Mouse (Mus musculus): ENCODE results near the gene Lin7a.

The Lin7a gene

GRCm38 (mm10) chr10:107323865-107324264 lies 52.4 kb downstream of the Lin7a start:
- no peak for DNase-seq (ENCODE audit: low spot score in 2 of 2)

GRCm38 (mm10) chr10:107325558-107325957 lies 54.1 kb downstream of the Lin7a start:
- no peak for DNase-seq (ENCODE audit: low spot score in 2 of 2)

GRCm38 (mm10) chr10:107339524-107339923 lies 68.0 kb downstream of the Lin7a start:
- DNase-seq (ENCODE audit: low spot score in 2 of 2) = no peak

- no peak for DNase-seq (ENCODE audit: low spot score in 2 of 2)
These were observed 69.7 kb downstream of the Lin7a start for GRCm38 (mm10) chr10:107341151-107341550.

- no peak for DNase-seq (ENCODE audit: low spot score in 2 of 2)
These were observed 72.7 kb downstream of the Lin7a start for GRCm38 (mm10) chr10:107344200-107344599.

- DNase-seq (ENCODE audit: low spot score in 2 of 2) = no peak
These were observed 76.4 kb downstream of the Lin7a start for GRCm38 (mm10) chr10:107347842-107348241.

- no peak for DNase-seq (ENCODE audit: low spot score in 2 of 2)
These were observed 80.4 kb downstream of the Lin7a start for GRCm38 (mm10) chr10:107351696-107352485.

GRCm38 (mm10) chr10:107353483-107353882 lies 82.0 kb downstream of the Lin7a start:
- DNase-seq (ENCODE audit: low spot score in 2 of 2) = no peak

- no peak for DNase-seq (ENCODE audit: low spot score in 2 of 2)
These were observed 87.1 kb downstream of the Lin7a start for GRCm38 (mm10) chr10:107358443-107359040.

- no peak for DNase-seq (ENCODE audit: low spot score in 2 of 2)
These were observed 87.8 kb downstream of the Lin7a start for GRCm38 (mm10) chr10:107359296-107359695.

- DNase-seq (ENCODE audit: low spot score in 2 of 2) = no peak
These were observed 90.1 kb downstream of the Lin7a start for GRCm38 (mm10) chr10:107361546-107361945.

GRCm38 (mm10) chr10:107362026-107362425 lies 90.5 kb downstream of the Lin7a start:
- no peak for DNase-seq (ENCODE audit: low spot score in 2 of 2)

- no peak for DNase-seq (ENCODE audit: low spot score in 2 of 2)
These were observed 91.7 kb downstream of the Lin7a start for GRCm38 (mm10) chr10:107363049-107363816.

- DNase-seq (ENCODE audit: low spot score in 2 of 2) = no peak
These were observed 105.7 kb downstream of the Lin7a start for GRCm38 (mm10) chr10:107377218-107377617.

GRCm38 (mm10) chr10:107381143-107381746 lies 109.8 kb downstream of the Lin7a start:
- DNase-seq (ENCODE audit: low spot score in 2 of 2) = no peak

- DNase-seq (ENCODE audit: low spot score in 2 of 2) = no peak
These were observed 112.3 kb downstream of the Lin7a start for GRCm38 (mm10) chr10:107383825-107384224.

- DNase-seq (ENCODE audit: low spot score in 2 of 2) = no peak
These were observed 118.0 kb downstream of the Lin7a start for GRCm38 (mm10) chr10:107389505-107389904.

- DNase-seq (ENCODE audit: low spot score in 2 of 2) = no peak
These were observed 133.9 kb downstream of the Lin7a start for GRCm38 (mm10) chr10:107405347-107405746.

- DNase-seq (ENCODE audit: low spot score in 2 of 2) = no peak
These were observed 146.8 kb downstream of the Lin7a start for GRCm38 (mm10) chr10:107418306-107418705.

GRCm38 (mm10) chr10:107436967-107437366 lies 165.5 kb downstream of the Lin7a start:
- DNase-seq (ENCODE audit: low spot score in 2 of 2) = no peak

GRCm38 (mm10) chr10:107442781-107443180 lies 171.3 kb downstream of the Lin7a start:
- no peak for DNase-seq (ENCODE audit: low spot score in 2 of 2)

All from spleen, postnatal 36 days (tissue).